Mouse (Mus musculus): ENCODE data around the gene Prkaa1.
"Not testable (repeated sequence)": the region's sequence is repeated elsewhere in the genome, so short reads cannot be mapped to it uniquely, and the experiment has no call there.

Gene Prkaa1

DNA sequence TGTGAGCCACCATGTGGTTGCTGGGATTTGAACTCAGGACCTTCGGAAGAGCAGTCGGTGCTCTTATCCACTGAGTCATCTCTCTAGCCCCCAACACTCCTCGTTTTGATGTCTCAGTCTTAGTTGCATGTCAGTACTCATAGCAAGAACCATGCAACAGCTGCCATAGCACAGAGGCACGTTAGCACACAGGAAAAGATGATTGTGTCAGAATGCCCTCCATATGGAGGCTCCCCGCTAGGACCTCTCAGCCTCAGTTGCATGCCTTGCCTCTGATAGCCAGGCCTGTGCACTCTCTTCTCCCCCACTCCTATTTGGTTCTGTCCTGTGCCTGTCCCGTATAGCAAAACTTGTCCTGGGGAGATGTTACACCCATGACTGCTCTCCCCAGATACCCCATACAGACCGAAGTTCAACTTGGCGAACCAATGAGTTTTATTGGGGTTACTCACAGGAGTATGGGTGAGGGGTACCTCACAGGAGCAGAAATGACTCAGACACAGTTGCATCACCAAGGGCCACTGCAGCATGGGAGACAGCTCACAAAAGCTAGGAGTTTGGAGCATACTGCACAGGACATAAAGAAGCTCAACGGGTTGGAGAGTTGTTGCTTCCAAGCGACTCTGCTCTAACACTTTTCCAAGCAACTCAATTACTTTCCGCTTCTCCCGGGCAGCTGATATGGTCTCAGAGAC lies 14.4 kb upstream of the Prkaa1 start:
- no peak for DNase-seq (ENCODE audit: low spot score)

DNA sequence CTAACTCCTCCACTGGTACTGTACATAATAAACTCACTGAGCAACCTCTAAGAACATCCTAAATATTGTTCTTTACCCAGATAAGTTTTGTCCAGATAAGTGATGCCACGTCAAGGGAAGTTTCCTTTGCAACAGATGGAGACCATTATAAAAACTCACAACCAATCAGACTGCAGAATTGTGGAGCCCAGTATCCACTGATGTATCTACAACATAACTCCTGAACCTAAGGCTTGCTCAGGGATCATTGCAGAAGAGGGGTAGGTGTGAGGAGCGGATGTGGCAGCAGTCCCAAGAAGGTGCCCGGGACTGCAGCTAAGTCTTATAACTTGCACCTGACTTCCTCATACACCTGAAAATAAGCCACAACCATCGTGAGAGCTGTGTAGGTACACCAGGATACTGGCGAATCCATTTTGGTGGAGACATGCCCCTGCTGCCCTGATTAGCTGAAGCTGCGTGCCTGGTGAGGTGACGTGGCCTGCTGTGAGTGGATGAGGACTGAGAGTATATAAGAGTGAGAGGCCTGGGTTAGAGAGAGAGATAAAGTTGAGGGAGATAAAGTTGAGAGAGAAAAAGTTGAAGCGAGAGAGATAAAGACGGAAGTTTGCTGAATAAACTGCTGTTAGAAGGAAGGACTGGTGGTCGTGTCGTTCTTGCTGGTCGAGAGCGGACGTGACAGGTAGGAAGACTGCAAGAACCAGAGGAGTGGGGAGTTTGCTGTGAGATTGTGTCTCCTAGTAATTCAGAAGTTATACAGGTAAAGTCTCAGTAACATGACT lies 12.6 kb upstream of the Prkaa1 start:
- not testable (repeated sequence) for DNase-seq (ENCODE audit: low spot score)

DNA sequence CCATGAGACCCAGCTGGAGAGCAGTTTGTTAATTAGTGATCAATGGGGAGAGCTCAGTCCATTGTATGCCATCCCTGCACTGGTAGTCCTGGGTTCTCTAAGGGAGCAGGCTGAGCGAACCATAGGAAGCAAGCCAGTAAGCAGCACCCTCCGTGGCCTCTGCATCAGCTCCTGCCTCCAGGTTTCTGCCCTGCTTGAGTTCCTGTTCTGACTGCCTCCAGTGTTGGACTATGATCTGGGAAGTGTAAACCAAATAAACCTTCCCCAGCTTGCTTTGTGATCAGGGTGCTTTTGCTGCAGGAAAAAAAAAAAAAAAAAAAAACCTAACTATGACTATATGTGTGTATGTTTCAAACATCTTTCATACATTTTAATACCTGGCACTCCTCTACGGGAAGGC lies 10.4 kb upstream of the Prkaa1 start:
- DNase-seq (ENCODE audit: low spot score), result no peak

DNA sequence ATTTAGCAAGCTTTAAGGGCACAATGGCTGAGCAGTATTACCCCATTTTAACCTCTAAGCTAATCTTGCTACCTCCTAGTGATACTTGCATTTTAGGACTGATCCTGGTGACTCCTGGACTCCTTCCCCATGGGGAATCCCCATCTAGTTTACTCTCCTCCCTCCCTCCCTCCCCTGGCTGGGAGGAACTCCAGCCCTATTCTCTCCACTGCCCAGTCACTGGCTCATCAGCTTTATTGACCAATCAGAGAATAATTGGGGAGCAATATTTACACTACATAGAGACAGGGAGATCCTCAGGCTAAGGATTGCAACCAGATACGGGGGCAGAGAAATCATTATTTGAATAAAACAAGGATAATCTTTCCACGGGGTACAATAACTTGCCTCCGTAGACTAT lies 9.5 kb upstream of the Prkaa1 start:
- DNase-seq (ENCODE audit: low spot score), result no peak

GRCm38 (mm10) chr15:5134945-5135483 lies 8.6 kb upstream of the Prkaa1 start:
- no peak for DNase-seq (ENCODE audit: low spot score)

GRCm38 (mm10) chr15:5138021-5138856 lies 5.4 kb upstream of the Prkaa1 start:
- no peak for DNase-seq (ENCODE audit: low spot score)

DNA sequence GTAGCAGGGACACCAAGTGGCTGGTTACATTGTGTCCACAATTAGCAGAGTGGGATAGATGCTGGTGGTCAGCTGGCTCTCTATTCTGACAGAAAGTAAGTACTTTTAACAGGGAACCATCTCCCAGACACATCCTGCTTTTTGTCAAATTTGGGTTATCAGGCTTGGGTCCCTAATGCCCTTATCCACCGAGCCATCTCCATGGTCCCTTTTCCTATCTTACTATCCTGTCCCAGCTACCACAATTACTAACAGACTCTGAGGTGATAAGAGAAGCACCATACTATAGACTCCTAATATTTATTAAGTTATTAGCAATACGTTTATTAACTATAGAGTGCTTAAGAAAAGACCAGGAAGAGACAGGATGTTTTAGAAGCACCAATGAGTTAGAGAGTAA lies 4.3 kb upstream of the Prkaa1 start:
- no peak for DNase-seq (ENCODE audit: low spot score)

DNA sequence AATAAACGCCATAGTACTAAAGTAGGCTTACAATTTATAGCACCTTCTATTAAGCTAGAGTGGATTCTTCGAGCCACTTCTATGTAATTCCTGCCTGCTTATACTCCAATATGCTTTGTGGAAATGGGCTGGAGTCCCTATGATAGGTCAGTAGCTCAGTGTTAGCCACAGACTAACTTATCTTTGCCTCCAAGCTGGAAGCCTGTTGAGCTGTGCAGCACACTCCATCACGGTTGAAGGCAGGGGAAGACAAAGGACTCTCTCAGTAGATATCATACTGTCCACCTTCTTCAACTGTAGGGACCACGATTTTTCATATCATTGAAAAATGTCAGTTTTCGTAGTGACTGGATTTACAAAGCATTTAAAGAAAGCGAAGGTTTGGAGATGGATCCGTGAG lies 3.8 kb upstream of the Prkaa1 start:
- DNase-seq (ENCODE audit: low spot score), result no peak

DNA sequence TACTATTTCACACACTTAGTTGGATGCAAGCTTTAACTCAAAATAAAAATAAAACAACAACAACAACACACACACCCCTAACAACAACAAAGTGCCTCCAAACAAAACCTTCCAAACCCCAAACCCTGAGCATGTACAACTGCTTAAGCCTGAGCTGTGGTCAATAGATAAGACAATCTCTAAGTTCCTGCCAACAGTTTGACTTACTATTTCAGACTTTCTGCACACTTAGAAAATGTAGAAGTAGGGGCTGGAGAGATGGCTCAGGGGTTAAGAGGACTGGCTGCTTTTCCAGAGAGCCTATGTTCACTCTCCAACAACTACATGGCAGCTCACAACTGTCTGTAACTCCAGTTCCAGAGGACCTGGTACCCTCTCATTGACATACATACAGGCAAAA lies 3.3 kb upstream of the Prkaa1 start:
- DNase-seq (ENCODE audit: low spot score), result no peak

DNA sequence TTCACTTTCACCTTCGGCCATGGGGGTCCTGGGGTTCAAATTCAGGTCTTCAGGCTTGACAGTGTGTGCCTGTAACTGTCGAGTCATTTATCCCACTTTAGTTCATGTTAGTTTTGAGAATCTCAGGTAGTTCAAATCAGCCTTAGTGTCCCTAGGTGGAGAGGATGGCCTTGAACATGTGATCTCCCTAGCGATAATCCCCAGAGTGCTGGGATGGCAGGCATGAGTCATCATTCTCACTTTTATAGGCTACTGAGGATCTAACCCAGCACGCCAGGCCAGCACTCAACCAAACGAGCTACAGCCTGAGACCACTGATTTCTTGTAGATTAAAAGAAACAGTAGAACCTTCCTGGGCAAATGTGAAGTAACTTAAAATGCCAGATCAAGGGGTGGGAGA lies 1.6 kb upstream of the Prkaa1 start:
- no peak for DNase-seq (ENCODE audit: low spot score)

DNA sequence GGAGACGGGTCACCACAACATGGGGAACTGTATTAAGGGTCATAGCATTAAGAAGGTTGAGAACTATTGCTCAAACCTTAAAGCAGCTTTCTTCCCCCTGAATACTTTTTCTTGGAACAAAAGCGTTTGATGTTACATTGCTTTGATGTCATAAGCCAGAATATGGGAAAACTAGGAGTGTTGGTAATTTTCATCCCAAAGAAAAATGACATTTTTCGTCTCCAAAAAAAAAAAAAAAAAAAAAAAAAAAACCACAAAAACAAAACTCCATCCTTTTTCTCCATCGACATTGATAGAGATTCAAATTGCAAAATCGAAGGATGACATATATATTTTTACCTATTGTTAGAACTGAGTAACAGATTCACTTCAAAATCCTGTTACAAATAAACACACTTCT lies 947 bp upstream of the Prkaa1 start:
- no peak for DNase-seq (ENCODE audit: low spot score)

DNA sequence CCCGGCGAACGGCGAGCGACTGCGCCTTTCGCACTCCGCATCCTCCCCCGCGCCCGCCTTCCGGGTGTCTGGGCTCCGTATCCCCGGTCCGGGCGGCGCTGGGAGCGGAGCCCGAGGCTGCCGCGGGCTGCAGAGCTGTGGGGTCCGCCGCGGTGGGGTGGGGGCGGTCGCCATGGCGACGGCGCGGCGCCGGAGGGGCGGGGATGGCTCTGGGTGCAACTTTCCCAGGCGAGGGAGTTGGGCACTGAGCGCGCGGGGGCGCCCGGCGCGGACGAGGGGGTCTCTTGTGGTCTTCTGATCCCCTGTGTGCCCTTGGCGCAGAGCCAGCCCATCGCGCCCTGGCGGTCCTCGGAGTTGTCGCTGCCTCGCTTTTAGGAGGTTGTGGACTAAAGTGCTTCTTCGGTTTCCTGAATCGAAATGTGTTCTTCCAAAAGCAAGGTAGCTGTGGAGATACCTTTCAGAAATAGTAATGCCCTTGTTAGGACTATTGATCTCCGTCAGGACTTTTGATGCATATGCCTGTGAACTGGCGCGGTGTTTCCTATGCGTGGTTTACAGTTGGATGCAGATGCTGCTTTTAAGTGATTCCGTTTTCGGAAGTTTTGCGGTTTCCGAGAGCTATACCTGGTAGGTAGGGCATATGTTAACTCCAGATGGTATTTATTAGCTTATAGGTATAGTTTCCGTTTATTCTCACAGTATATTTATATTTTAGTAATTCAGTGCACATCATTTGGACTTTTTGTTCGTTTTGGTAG lies 539 bp downstream of the Prkaa1 start:
- DNase-seq (ENCODE audit: low spot score), result peak; percentile 59

DNA sequence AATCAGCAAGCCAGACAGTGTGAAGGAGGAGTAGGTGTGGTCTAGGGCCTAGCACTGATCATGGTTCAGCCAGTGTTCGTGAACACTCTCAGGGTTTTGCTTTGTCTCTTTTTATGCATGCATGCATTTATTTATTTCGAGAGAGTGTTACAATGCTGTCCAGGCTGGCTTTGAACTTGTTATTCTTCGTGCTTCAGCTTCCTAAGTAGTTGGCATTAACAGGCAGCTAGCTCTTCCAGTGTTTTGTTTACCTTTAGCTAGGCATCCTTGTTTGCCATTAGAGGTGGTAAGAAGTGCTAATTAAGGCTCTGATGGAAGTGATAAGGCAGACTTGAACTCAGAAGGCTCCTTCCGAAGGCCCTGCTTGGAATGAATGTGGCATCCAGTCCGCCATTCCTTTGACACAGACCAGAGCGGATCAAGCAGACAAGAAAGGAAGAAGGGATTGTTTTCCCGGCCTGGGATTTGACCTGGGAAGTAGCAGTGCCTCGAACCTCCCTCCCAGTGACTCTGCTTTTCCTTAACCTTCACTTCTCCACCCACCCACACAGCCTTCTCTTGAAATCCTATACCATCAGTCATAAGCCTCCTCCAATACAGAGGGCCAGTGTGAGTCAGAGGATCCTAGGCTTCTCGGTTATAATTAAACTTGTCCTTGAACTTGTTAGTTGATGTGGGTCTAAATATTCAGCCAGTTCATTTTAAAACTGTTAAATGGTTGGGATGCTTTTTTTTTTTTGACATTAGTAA lies 1.7 kb downstream of the Prkaa1 start:
- DNase-seq (ENCODE audit: low spot score), result no peak

- no peak for DNase-seq (ENCODE audit: low spot score)
These were observed 5.5 kb downstream of the Prkaa1 start for GRCm38 (mm10) chr15:5149187-5149586.

- no peak for DNase-seq (ENCODE audit: low spot score)
These were observed 8.5 kb downstream of the Prkaa1 start for GRCm38 (mm10) chr15:5152171-5152570.

- DNase-seq (ENCODE audit: low spot score), result no peak
These were observed 11.0 kb downstream of the Prkaa1 start for GRCm38 (mm10) chr15:5154621-5155020.

- DNase-seq (ENCODE audit: low spot score), result no peak
These were observed 11.4 kb downstream of the Prkaa1 start for GRCm38 (mm10) chr15:5155093-5155492.

GRCm38 (mm10) chr15:5156355-5156754 lies 12.7 kb downstream of the Prkaa1 start:
- no peak for DNase-seq (ENCODE audit: low spot score)

GRCm38 (mm10) chr15:5157386-5157785 lies 13.7 kb downstream of the Prkaa1 start:
- DNase-seq (ENCODE audit: low spot score), result no peak

DNA sequence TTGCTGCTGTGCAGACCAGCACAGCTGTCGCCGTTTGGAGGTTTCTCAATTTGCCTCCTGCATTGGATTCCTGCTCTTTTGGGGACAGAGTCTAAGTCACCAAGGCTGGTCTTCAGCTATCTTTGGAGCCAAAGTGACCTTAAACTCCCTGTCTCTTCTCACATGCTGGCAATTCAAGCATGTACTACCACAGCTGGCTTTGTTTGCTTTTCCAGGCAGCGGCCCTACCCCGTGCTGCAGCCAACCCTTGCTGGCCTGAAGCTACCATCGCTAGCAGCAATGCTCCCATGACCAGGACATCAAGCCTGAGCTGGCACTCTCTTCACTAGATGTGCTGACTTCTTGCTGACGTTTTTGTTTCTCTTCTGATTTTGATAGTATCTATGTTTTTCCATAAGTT lies 15.2 kb downstream of the Prkaa1 start:
- no peak for DNase-seq (ENCODE audit: low spot score)

DNA sequence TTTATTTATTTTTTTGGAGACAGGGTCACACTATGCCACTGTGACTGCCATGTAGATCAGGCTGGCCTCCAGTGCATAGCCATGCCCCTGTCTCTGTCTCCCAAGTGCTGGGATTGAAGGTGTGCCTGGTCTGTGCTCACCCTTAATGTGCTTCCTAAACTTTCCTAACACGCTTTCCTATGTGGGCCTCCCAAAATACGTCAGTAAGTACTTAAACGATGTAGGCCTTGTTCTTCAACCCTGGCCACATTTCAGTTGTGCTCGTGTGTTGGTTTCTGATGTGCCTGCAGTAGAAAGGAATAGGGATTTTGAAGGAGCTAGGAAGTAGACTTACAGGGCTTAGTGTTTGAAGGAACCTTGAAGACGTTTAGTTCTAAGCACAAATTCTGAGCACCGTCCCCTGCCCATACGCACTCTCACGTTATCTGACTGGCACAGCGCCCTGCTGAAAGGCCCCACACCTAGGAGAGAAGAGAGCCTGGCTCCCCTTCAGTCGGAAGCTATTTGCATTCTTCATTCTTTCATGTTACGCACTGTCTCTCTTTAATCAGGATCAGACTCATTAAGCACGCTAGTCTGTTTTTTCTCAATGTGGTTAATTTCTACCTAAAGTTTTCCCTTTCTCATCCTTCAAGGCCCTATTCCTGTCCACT lies 21.6 kb downstream of the Prkaa1 start:
- no peak for DNase-seq (ENCODE audit: low spot score)

All from urinary bladder, postnatal 25 days (tissue).